Mouse (Mus musculus) retina, adult 2 months (tissue): ENCODE data around the gene A730071L15Rik.

Source experiments
- DNase-seq: peaks from one replicate; pipeline ENCODE4 v3.0.0-alpha.2; 2012; ENCODE audit warnings: low read depth, low spot score

The A730071L15Rik gene

GRCm38 (mm10) chr11:6183246-6183645 is 16.6 kb upstream of the A730071L15Rik start:
- no peak for DNase-seq

- DNase-seq = peak; percentile 29
Observed at GRCm38 (mm10) chr11:6184202-6184935, 15.5 kb upstream of the A730071L15Rik start.

GRCm38 (mm10) chr11:6187399-6187798 is 12.4 kb upstream of the A730071L15Rik start:
- DNase-seq = no peak

GRCm38 (mm10) chr11:6187878-6188277 is 12.0 kb upstream of the A730071L15Rik start:
- peak; percentile 76 for DNase-seq

GRCm38 (mm10) chr11:6196780-6197179 is 3.0 kb upstream of the A730071L15Rik start:
- DNase-seq = no peak

- no peak for DNase-seq
Observed at GRCm38 (mm10) chr11:6198449-6198848, 1.4 kb upstream of the A730071L15Rik start.

- DNase-seq = peak; percentile 86
Observed at GRCm38 (mm10) chr11:6200087-6200569, 299 bp downstream of the A730071L15Rik start, which contains the start of gene Nudcd3. Gene Nudcd3 (minus strand): TSS chr11:6200415.

- DNase-seq = no peak
Observed at GRCm38 (mm10) chr11:6200570-6200969, 741 bp downstream of the A730071L15Rik start.

- no peak for DNase-seq
Observed at GRCm38 (mm10) chr11:6207090-6207489, 7.3 kb downstream of the A730071L15Rik start.

GRCm38 (mm10) chr11:6208158-6208557 is 8.3 kb downstream of the A730071L15Rik start:
- no peak for DNase-seq

GRCm38 (mm10) chr11:6216834-6217233 is 17.0 kb downstream of the A730071L15Rik start:
- DNase-seq = no peak

- no peak for DNase-seq
Observed at GRCm38 (mm10) chr11:6218189-6218896, 18.5 kb downstream of the A730071L15Rik start.

GRCm38 (mm10) chr11:6219967-6220366 is 20.1 kb downstream of the A730071L15Rik start:
- DNase-seq = no peak

GRCm38 (mm10) chr11:6222187-6222586 is 22.4 kb downstream of the A730071L15Rik start:
- DNase-seq = no peak

GRCm38 (mm10) chr11:6224541-6225229 is 24.9 kb downstream of the A730071L15Rik start:
- DNase-seq = no peak

- DNase-seq = no peak
Observed at GRCm38 (mm10) chr11:6230012-6230411, 30.2 kb downstream of the A730071L15Rik start, which contains the start of gene Npc1l1. Gene Npc1l1 (minus strand): TSS chr11:6230143.

- no peak for DNase-seq
Observed at GRCm38 (mm10) chr11:6233025-6233424, 33.2 kb downstream of the A730071L15Rik start.

GRCm38 (mm10) chr11:6244707-6245106 is 44.9 kb downstream of the A730071L15Rik start:
- no peak for DNase-seq
